Mouse (Mus musculus) lung, adult 2 months (tissue): ENCODE results near the gene Wdr62.
"Not testable (repeated sequence)": the region's sequence is repeated elsewhere in the genome, so short reads cannot be mapped to it uniquely, and the experiment has no call there.

Source experiments
- CTCF ChIP-seq: fragments of 200-500 bp; IDR thresholded peaks from 2 replicates; pipeline ENCODE4 v1.5.1; 2011; ENCODE audit warnings: mild to moderate bottlenecking, low read length, control low read depth; ENCODE audit not compliant: insufficient read depth
- POLR2A ChIP-seq: fragments of 200-500 bp; IDR thresholded peaks from 2 replicates; pipeline ENCODE4 v1.6.1; 2011; ENCODE audit warnings: low read depth, mild to moderate bottlenecking, control low read depth, low read length, borderline replicate concordance; ENCODE audit errors: extremely low read depth

DNA sequence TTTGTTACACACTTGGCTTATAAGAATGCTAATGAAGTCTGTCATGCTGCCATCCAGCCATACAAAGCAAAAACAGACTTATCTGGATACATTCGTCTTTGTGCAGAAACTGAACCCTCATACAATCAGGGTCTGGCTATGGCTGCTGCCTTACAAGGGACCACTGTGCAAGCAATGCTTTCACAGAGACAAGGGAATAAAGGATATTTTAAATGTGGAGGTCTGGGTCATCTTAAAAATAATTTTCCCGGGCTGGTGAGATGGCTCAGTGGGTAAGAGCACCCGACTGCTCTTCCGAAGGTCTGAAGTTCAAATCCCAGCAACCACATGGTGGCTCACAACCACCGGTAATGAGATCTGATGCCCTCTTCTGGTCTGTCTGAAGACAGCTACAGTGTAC, 73.9 kb downstream of the Wdr62 start:
- not testable (repeated sequence) for TF ChIP-seq CTCF, POLR2A
